Mouse (Mus musculus): ENCODE results near the gene Apol10b.
"Not testable (repeated sequence)": the region's sequence is repeated elsewhere in the genome, so short reads cannot be mapped to it uniquely, and the experiment has no call there.

The Apol10b gene

DNA sequence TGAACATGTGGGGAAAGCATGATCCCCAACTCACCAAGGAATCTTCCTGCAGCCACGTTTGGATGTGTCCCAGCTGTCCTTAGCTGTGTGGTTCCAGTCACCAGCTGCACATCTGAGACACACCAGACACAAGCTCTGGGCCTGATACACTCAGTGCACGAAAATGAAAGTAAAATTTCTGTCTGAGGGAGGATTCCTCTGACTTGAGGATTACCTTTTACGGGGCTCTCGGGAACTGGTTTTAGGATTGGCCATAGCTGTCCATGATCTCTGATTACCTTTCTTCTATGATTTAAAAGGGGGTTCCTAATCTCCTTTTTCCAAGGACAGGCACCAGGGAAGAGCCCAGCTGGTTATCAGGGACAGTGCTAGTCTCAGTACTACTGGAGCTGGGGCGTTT is at the start of gene Apol10b:
Gene Apol10b (minus strand): TSS at position 165 of the 400 bp plus-strand sequence.
- DNase-seq (ENCODE audit: low spot score), result no peak

DNA sequence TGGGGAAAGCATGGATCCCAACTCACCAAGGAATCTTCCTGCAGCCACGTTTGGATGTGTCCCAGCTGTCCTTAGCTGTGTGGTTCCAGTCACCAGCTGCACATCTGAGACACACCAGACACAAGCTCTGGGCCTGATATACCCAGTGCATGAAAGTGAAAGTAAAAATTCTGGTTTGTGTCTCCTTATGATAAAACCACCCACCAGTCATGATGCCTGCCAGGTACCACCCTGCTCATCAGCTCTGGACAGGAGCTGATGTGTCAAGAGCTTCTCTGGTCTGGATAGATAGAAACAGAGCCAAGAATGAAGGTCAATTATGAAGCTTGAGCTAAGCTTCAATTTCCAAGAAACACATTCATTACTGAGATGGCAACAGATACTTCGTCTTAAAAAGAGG is 47.3 kb upstream of the Apol10b start, which contains the start of gene Apol11b:
Gene Apol11b (minus strand): TSS at position 111 of the 400 bp plus-strand sequence.
- DNase-seq (ENCODE audit: low spot score), result not testable (repeated sequence)

DNA sequence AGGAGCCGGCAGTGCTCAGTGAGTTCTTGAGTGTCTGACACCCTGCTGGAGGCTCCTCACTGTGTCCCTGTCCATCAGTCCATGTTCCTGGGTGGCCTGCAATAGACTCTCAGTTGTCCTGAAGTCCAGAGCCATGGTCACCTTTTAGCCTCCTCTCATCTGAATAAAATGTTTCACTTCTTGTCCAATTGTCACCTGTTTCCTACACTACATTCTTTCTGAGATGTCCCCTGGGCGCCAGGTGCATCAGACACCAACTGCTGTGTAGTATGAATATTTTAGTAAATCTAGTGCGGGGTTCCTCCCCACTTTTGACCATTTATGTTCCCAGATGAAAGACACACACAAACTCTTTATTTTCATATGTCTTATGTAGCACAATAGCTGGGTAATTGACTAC is 33.9 kb upstream of the Apol10b start:
- DNase-seq (ENCODE audit: low spot score), result not testable (repeated sequence)

GRCm38 (mm10) chr15:77628647-77629046 is 32.7 kb upstream of the Apol10b start:
- DNase-seq (ENCODE audit: low spot score), result not testable (repeated sequence)

DNA sequence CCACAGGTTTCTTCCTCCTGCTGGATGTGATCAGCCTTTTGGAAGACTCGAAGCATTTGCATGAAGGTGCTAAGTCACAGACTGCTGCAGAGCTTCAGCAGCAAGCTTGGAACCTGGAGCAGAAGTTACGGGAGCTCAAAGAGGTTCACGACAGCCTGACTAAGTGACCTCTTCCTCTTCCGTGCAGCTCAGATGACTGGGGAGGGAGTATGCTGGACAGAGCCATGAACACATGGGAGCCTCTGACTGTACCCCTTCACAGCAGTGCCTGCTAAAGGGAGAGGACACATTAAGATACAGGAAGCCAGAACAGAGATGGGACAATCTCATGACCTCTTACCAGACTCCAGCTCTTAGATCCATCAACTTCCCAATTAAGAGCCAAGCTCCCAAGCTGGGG is 30.5 kb upstream of the Apol10b start:
- not testable (repeated sequence) for DNase-seq (ENCODE audit: low spot score)

DNA sequence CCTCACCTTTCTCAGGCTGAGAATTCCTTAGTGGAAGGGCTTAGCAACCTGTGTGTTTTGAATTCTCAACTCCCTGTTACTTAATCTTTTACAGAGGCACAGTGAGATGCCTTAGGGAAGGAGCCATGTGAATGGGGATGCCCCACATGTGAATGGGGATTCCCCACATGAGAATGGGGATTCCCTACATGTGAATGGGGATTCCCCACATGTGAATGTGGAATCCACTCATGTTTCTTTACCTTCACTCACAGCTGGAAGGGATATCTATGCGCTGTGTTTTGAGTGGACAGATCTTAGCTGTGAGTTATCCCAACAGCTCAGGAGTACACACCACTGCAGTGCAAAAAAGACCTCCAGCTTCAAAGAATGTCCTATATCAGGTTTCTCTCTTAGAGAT is 28.8 kb upstream of the Apol10b start:
- no peak for DNase-seq (ENCODE audit: low spot score)

- no peak for DNase-seq (ENCODE audit: low spot score)
Measured at GRCm38 (mm10) chr15:77606069-77606468, 10.1 kb upstream of the Apol10b start.

GRCm38 (mm10) chr15:77598958-77599357 is 3.0 kb upstream of the Apol10b start, which contains the start of gene Gm36245:
Gm36245 (plus strand) TSS chr15:77599258.
- DNase-seq (ENCODE audit: low spot score), result no peak

DNA sequence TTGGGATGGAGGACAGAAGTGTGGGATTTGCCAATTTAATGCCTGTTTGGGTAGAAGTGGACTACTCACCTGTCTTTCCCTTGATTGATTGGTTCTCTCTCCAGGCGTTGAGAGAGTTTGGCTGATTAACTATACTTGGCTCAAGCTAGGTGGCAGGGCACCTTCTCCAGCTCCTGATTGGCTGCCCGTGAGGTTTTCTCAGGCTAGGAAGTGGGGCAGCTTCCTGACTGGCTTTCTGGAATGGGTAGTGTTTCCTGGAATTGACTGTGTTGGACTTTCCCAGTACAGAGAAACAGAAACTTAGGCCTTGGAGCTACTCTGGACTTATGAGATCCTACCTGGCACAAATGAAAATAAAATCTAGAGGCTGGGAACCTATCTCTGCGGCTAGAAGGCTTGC is 2.5 kb upstream of the Apol10b start:
- no peak for DNase-seq (ENCODE audit: low spot score)

GRCm38 (mm10) chr15:77593557-77593956 is 2.4 kb downstream of the Apol10b start:
- no peak for DNase-seq (ENCODE audit: low spot score)

- DNase-seq (ENCODE audit: low spot score), result no peak
Measured at GRCm38 (mm10) chr15:77590881-77591280, 5.0 kb downstream of the Apol10b start.

GRCm38 (mm10) chr15:77588981-77589380 is 6.9 kb downstream of the Apol10b start:
- no peak for DNase-seq (ENCODE audit: low spot score)

DNA sequence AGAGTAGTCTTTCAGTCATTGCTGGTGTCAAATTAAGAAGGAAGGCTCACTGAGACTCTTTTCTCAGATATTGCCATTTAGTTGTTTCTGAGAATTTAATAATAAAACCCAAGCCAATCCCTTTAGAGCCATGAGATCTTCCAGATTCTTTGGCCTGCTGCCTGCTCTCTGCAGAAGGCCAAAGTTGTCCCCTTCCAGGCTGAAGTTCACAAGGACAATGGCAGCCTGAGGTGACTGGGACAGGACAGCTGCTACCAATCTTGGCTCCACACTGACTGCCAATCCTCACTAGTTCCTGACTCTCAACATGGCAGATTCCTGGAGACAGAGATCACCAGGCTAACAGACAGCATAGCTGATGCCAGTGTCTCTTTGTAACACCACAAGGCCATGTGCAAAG is 8.9 kb downstream of the Apol10b start:
- no peak for DNase-seq (ENCODE audit: low spot score)

GRCm38 (mm10) chr15:77581681-77582080 is 14.2 kb downstream of the Apol10b start:
- DNase-seq (ENCODE audit: low spot score), result no peak

DNA sequence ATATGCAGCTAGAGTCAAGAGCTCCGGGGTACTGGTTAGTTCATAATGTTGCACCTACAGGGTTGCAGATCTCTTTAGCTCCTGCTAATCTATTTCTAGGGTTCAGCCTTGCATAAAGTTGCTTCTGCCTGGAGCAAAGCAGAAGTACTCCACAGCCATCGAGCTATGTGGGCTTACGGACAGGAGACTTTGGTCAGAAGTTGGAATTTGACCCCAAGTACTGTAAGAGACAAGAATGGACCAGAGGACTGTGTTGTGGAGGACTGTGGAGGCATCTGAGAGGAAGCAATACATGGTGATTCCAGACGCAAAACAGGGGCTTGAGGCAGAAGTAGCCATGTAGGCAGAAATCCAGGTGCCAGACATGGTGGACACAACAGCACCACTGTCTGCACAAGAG is 16.6 kb downstream of the Apol10b start:
- DNase-seq (ENCODE audit: low spot score), result no peak

- no peak for DNase-seq (ENCODE audit: low spot score)
Measured at GRCm38 (mm10) chr15:77578801-77579200, 17.1 kb downstream of the Apol10b start.

- no peak for DNase-seq (ENCODE audit: low spot score)
Measured at GRCm38 (mm10) chr15:77563219-77563618, 32.7 kb downstream of the Apol10b start.

DNA sequence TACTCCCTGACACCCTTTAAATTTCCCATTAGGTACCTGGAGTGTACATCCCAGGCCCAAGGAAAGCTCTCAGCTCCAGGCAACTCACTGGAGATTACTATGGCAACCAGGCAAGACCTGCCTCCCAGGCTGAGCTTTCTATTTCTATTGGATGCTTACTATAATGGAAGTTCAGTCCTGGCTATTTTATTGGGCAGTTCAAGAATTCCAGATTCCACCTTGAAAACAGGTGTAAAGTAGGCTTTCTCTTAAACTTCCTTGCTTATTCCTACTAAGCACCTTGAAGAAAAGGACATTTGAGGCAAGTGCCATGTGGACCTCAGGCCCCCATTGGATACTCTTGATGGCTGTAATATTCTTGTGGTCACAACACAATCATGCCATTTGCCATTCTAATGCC is 34.1 kb downstream of the Apol10b start, which contains the start of gene 1700025B11Rik:
Gene 1700025B11Rik (minus strand): TSS at position 101 of the 400 bp plus-strand sequence.
- no peak for DNase-seq (ENCODE audit: low spot score)

- not testable (repeated sequence) for DNase-seq (ENCODE audit: low spot score)
Measured at GRCm38 (mm10) chr15:77539221-77539620, 56.7 kb downstream of the Apol10b start.
